Mouse (Mus musculus): ENCODE measurements around the gene Lars2. TPM values are rescaled to one million over a fixed set of nuclear protein-coding genes. Genes with fewer than 3 reads are reported as not detected.
A peak's percentile ranks its signal among the peaks of the same experiment; 100 is the strongest.
"Not testable (repeated sequence)": the region's sequence is repeated elsewhere in the genome, so short reads cannot be mapped to it uniquely, and the experiment has no call there.

The Lars2 gene
- polyA plus RNA-seq (2015; fragmentation: Nextera tagmentation; extraction: Ambion mirVana) = 1,655 and 2,242 TPM in 2 replicates

DNA sequence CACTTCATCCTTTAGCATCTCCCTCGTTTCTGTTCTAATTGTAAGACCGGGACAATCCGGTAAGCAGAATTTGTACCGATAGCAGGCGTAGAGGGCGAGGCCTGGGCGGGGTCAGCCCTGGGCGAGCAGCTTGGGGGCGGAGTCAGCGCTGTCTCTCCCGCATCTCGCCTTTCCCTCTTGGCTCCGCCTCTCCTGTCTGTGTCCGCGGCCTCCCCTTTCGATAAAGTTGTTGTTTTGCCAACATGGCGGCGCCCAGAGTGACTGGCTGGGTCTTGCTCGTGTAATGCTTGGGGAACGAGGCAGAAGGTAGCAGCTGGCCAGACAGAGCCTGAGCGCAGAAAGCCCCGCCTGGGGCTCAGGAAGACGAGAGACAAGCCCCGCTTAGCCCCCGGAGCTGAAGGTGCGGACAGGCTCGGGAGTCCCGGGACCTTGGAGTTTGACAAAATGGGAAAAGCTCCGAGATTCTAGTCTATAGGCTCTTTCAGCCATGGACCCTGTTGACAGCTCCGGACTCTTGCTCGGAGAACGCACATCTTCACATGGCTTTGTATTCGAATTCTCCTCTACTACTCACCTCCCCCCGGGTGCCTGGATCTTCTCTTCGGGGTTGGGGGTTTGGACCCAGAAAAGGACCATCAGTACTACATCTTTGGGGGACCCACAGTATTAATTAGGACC lies at the start of gene Lars2:
Gene Lars2 (plus strand): TSS at position 220 of the 678 bp plus-strand sequence.
- 0 out of 2 replicates have a peak, but pooled peaks have one; percentile 1 for TF ChIP-seq CTCF (IDR thresholded peaks at IDR 0.05; ENCODE audit: low read depth)
- peak within 1 kb of the TSS; percentile 69 for H3K27ac ChIP-seq (ENCODE audit: low read depth, low read length)
- no peaks in the 10 kb centered on the region; the same call in 1 of the 2 replicates for H3K4me1 ChIP-seq (replicated peaks; ENCODE audit: control insufficient read depth, insufficient read depth, low read length)
- H3K9ac ChIP-seq (ENCODE audit: low read depth, low read length) = peak within 1 kb of the TSS; percentile 57
- H3K4me3 ChIP-seq (ENCODE audit: low read depth, low read length) = peak within 1 kb of the TSS; percentile 62
- no peaks in the 10 kb centered on the region for H3K27me3 ChIP-seq (replicated peaks; ENCODE audit: control insufficient read depth, insufficient read depth, low read length)
- H3K9me3 ChIP-seq (ENCODE audit: control insufficient read depth) = no peaks in the 10 kb centered on the region
- peak; percentile 98 for ATAC-seq
- H3K36me3 ChIP-seq (ENCODE audit: control insufficient read depth, insufficient read depth) = peaks cover under 1% of the 10 kb centered on the region; the same call in 1 of the 2 replicates
- peak within 1 kb of the TSS; percentile 90 for H3K4me2 ChIP-seq (replicated peaks; ENCODE audit: low read depth)
- under 1% methylated on average over 35 of the region's 35 CpGs for WGBS

DNA sequence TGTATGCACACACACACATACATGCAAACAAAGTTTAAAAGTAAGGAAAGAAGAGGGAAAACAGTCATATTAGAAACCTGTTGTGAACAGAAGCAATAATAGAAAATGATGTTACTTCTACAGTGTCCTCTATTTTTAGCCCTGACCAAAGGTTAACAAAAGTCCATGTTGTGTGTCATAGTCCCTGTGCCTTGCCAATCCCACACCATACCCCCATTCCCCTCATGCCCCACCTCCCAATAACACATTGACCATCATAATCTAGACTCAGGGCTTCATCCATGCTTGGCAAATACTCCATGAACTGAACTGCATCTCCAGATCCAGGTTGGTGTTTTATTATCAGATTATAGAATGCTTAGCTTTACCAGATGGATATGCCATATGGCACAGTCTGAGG lies 40.6 kb upstream of the Lars2 start:
- Histone ChIP-seq H3K4me1 (replicated peaks; ENCODE audit: control insufficient read depth, insufficient read depth, low read length) (no peaks in the 10 kb centered on the region), H3K4me3 (ENCODE audit: low read depth, low read length) (no peak overlapping the region), H3K9me3 (ENCODE audit: control insufficient read depth) (no peaks in the 10 kb centered on the region), H3K9ac (ENCODE audit: low read depth, low read length) (no peak overlapping the region), H3K27me3 (replicated peaks; ENCODE audit: control insufficient read depth, insufficient read depth, low read length) (no peaks in the 10 kb centered on the region), H3K4me2 (replicated peaks; ENCODE audit: low read depth) (no peak overlapping the region), H3K27ac (ENCODE audit: low read depth, low read length) (no peak overlapping the region), H3K36me3 (ENCODE audit: control insufficient read depth, insufficient read depth) (no peaks in the 10 kb centered on the region)
- no peak for TF ChIP-seq CTCF (IDR thresholded peaks at IDR 0.05; ENCODE audit: low read depth)
- no peak for ATAC-seq

DNA sequence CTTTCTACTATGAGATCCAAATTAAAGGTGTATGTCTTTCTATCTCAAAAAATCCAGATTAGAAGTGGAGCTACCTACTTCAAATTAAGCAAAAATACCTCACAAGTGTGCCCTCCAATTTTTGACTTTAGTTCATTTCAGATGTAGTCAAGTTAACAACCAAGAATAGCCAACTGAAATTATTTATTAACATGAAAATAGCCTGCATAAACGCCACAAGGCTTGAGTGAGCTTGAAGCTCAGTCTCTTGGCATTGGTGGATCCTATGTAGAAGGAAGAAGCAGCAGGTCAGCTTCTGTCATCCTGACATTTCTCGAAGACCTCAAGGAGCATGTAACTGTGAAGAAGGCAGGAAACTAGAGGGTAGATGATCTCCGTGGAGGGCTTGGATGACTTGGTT lies 38.4 kb upstream of the Lars2 start:
- Histone ChIP-seq H3K9ac (ENCODE audit: low read depth, low read length) (no peak overlapping the region), H3K36me3 (ENCODE audit: control insufficient read depth, insufficient read depth) (no peaks in the 10 kb centered on the region), H3K4me2 (replicated peaks; ENCODE audit: low read depth) (no peak overlapping the region), H3K9me3 (ENCODE audit: control insufficient read depth) (no peaks in the 10 kb centered on the region), H3K4me3 (ENCODE audit: low read depth, low read length) (no peak overlapping the region), H3K4me1 (replicated peaks; ENCODE audit: control insufficient read depth, insufficient read depth, low read length) (no peaks in the 10 kb centered on the region), H3K27ac (ENCODE audit: low read depth, low read length) (no peak overlapping the region), H3K27me3 (replicated peaks; ENCODE audit: control insufficient read depth, insufficient read depth, low read length) (no peaks in the 10 kb centered on the region)
- WGBS = 89% methylated on average over 3 of the region's 3 CpGs
- no peak for TF ChIP-seq CTCF (IDR thresholded peaks at IDR 0.05; ENCODE audit: low read depth)
- ATAC-seq = no peak

DNA sequence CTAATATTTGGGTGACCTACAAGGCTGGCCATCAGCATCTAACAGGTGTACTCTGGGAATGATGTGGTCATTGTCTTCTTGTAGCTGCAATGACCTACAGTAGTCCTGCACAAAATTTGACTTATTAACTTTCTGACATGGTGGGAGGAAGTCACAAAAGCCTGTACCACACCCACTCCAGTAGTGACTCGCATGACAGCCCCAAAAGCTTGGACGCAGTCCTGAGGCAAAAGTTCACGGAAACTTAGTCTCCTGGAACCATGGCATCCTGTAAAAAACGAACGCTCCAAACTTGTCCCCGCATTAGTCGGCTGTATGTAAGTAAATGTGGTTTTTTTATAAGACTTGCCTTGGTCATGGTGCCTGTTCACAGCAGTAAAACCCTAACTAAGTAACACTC lies 36.9 kb upstream of the Lars2 start:
- Histone ChIP-seq H3K4me2 (replicated peaks; ENCODE audit: low read depth) (no peak overlapping the region), H3K27ac (ENCODE audit: low read depth, low read length) (no peak overlapping the region), H3K9ac (ENCODE audit: low read depth, low read length) (no peak overlapping the region), H3K4me1 (replicated peaks; ENCODE audit: control insufficient read depth, insufficient read depth, low read length) (no peaks in the 10 kb centered on the region), H3K36me3 (ENCODE audit: control insufficient read depth, insufficient read depth) (no peaks in the 10 kb centered on the region), H3K27me3 (replicated peaks; ENCODE audit: control insufficient read depth, insufficient read depth, low read length) (no peaks in the 10 kb centered on the region), H3K4me3 (ENCODE audit: low read depth, low read length) (no peak overlapping the region), H3K9me3 (ENCODE audit: control insufficient read depth) (no peaks in the 10 kb centered on the region)
- 95% methylated on average over 7 of the region's 7 CpGs for WGBS
- TF ChIP-seq CTCF (IDR thresholded peaks at IDR 0.05; ENCODE audit: low read depth) = no peak
- no peak for ATAC-seq

DNA sequence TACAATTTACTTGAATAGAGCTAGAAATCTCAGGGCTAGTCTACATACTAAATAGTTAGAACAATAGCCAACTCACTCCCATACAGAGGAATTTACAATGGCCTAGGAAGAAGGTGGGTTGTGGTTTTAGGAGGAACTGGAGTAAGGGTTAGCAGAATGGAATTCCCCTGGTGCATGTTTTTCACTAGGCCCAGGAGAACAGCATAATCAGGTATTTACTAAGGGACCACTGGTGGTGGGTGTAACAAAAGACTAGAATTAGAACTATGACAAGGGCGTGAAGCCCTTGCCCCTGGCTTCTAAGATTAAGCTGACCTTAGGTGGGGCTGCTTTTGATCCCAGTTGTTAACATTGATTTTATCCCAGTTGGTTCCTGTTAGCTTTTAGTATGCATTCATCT lies 36.5 kb upstream of the Lars2 start:
- 67% methylated on average over 1 of the region's 1 CpGs for WGBS
- ATAC-seq; H3K27me3 ChIP-seq (replicated peaks; ENCODE audit: control insufficient read depth, insufficient read depth, low read length); H3K4me2 ChIP-seq (replicated peaks; ENCODE audit: low read depth); H3K9ac ChIP-seq (ENCODE audit: low read depth, low read length); H3K4me1 ChIP-seq (replicated peaks; ENCODE audit: control insufficient read depth, insufficient read depth, low read length); H3K27ac ChIP-seq (ENCODE audit: low read depth, low read length); H3K9me3 ChIP-seq (ENCODE audit: control insufficient read depth); H3K36me3 ChIP-seq (ENCODE audit: control insufficient read depth, insufficient read depth); H3K4me3 ChIP-seq (ENCODE audit: low read depth, low read length): not testable (repeated sequence)

GRCm38 (mm10) chr9:123333479-123333878 lies 33.2 kb upstream of the Lars2 start:
- ATAC-seq = no peak
- Histone ChIP-seq H3K4me3 (ENCODE audit: low read depth, low read length) (no peak overlapping the region), H3K4me2 (replicated peaks; ENCODE audit: low read depth) (no peak overlapping the region), H3K9me3 (ENCODE audit: control insufficient read depth) (no peaks in the 10 kb centered on the region), H3K27me3 (replicated peaks; ENCODE audit: control insufficient read depth, insufficient read depth, low read length) (no peaks in the 10 kb centered on the region), H3K4me1 (replicated peaks; ENCODE audit: control insufficient read depth, insufficient read depth, low read length) (no peaks in the 10 kb centered on the region), H3K27ac (ENCODE audit: low read depth, low read length) (no peak overlapping the region), H3K9ac (ENCODE audit: low read depth, low read length) (no peak overlapping the region), H3K36me3 (ENCODE audit: control insufficient read depth, insufficient read depth) (no peaks in the 10 kb centered on the region)
- no peak for TF ChIP-seq CTCF (IDR thresholded peaks at IDR 0.05; ENCODE audit: low read depth)
- WGBS = 86% methylated on average over 2 of the region's 2 CpGs

Measured in intestine, postnatal 0 days (tissue).